Mouse (Mus musculus) adipocyte (in vitro differentiated cells): ENCODE data around the gene Atat1.

Experiments
- DNase-seq: peaks from one replicate; pipeline ENCODE4 v3.0.0-alpha.2; 2016; ENCODE audit warnings: low spot score

Atat1 gene

DNA sequence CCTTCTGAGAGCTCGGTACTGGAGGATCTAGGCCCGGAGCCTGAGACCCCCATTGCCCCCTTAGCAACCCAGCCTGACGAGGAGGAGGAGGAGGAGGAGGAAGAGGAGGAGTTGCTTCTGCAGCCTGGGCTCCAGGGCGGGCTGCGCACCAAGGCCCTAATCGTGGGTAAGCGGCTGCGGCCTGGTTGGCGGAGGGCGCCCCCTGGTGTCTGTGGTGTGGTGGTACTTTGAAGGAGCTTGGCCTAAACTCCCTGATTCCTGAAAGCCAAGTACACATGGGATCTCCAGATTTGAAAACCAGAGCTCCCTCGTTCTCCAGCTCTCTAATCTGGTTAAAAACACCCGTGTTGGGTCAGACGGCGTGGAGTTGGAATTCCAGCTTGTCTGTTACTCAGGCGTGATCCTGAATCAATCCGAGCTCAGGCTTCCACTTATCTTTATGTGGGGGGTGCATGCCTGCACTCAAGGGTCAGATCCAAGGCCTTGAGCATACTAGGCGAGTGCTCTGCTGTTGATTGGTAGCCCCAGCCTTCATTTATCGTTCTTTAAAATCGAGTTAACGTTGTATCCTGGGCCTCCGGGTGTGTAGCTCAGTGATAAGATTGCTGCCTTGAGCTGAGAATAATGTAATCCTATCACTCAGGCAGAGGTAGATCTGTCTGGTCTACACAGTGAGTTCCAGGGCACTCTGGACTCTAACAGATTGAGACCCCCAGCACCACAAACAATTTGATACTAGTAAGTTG, 35.9 kb downstream of the Atat1 start:
- DNase-seq, result peak; percentile 83

DNA sequence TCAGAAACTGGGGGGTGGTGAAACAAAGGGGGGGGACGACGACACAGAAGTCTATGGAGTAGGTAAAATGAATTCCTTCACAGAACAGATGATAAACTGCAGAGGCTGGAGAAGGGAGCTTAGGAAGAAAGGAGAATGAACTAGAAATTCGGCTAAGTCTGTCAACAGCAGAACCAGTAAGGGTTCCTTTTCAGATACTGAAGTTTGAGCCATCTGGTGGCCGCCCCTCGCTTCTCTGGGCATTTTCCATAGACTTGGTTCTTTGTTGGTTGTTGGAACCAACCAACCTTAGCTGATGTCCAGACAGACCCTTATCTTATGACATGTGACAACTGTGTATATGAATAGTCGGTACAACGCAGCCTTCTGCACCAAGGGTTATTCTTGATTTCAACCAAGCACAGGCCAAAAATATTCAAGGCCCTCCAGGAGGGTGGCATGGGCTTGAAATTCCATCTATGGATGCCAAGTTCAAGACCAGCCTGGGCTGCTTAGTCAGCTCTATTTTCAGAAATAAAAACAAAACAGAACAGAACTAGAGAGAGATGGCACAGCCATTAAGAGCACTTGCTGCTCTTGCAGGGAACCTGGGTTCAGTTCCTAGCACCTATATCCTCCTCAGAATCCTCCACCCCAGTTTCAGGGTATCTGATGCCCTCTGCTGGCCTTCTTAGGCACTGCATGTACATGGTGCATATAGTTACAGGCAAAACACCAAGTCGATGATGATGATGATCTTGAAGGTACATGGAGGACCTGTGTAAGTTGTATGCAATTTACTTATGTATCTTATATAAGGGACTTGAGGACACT, 38.8 kb downstream of the Atat1 start:
- peak; percentile 49 for DNase-seq

DNA sequence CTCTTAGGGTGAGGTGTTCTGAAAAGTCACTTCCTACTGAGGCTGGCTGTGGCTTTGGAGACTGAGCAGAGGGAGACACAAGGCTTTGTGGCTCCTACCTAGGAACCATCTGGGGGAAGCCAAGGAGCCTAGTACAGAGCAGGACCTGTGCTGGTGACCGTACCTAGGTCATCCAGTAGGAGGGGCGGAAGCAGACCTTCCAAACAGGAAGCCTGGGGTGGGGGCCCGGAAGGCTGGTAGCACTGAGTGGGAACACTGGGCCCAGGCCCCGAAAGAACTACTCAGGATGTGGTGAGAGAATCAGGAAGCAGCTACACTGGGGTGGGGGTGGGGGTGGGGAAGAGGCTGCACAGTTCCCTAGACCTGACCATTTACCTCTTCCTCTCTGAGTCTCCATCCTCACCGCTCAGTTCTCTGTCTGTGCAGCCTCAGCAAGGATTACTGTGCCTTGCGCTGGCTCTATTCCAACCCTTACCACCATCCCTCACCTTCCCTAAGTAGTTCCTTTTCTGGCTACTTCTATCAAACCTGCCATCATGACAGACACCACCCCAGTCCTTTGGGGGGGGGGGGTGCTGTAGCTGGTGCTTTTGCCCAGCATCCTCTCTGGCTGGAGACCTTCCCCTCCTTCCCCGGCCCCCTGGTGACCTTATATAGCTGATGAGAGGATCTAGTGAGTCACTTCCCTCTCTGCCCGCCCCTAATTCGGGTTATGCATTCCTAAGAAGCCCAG, 39.6 kb downstream of the Atat1 start:
- DNase-seq, result no peak

GRCm38 (mm10) chr17:35869346-35870067, 40.4 kb downstream of the Atat1 start:
- DNase-seq, result peak; percentile 85

DNA sequence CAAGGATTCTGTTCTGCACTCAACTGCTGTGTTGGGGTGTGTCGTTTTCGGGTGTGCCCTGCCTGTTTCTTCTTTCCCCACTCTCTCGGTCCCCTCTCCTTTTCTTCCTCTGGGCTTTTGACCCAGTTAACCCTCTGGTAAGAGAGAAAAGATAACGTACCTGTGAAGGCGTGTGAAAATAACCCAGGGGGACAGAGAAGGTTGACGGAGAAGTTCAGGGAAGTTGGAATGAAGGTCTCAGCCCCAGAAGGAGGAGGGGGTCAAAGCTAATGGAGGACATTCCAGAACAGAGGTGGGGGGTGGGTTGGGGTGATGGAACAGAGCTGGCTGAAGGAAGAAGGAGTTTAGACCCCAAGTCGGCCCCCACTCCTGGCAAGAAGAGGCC, 40.9 kb downstream of the Atat1 start:
- DNase-seq, result peak; percentile 29

DNA sequence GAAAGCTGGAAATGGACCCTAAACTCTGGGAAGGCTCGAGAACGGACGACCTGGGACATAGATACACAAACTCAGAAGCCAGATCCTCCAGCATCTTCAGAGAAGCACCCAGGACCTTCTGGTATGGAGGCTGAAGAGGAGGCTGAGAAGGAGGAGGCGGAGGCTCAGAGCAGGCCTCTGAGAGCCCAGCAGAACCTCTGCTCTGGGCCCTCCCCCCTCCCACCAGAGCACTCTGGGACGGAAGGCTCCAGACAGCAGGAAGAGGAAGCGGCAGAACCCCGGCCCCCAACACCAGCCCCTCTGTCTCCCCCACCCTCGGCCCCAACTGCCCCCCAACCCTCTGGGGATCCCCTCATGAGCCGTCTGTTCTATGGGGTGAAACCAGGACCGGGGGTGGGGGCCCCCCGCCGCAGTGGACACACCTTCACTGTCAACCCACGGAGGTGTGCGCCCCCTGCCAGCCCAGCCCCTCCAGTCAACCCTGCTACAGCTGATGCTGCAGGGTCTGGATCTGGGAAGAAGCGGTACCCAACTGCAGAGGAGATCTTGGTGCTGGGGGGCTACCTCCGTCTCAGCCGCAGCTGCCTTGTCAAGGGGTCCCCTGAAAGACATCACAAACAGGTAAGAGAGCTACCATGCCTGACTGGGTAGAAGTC, 41.6 kb downstream of the Atat1 start:
- peak; percentile 33 for DNase-seq

DNA sequence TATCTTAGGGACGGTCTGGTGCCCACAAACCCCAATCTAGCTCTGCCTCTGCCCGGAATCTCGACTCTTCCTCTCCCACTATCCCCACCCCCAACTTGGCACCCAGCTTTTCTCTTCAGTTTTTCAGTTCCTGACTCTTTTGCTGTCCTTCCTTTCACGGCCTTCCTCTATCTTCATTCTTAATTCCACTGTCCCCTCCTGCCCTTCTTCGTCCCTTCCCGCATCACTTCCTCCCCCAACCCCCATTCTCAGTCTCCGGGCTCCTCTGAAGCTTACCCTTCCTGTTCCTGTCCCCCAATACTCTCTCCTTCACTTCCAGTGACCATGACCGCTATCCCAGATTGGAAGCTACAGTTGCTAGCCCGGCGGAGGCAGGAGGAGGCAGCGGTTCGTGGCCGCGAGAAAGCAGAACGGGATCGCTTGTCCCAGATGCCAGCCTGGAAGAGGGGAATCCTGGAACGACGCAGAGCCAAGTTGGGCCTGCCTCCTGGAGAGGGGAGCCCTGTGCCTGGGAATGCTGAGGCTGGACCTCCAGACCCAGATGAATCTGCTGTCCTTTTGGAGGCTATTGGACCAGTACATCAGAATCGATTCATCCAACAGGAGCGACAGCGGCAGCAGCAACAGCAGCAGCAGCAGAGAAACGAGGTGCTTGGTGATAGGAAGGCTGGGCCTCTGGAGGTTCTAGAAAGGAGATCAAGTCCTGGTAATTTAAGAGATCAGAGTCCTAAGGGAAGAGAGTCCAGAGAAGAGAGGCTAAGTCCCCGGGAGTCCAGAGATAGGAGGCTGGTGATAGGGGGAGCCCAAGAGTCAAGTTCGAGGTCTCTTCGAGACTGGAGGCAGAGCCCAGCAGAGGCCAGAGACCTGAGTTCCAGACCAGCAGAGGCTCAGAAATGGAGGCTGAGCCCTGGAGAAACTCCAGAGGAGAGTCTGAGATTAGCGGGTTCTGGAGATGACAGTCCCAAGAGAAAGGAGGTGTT, 42.7 kb downstream of the Atat1 start:
- DNase-seq, result peak; percentile 72

DNA sequence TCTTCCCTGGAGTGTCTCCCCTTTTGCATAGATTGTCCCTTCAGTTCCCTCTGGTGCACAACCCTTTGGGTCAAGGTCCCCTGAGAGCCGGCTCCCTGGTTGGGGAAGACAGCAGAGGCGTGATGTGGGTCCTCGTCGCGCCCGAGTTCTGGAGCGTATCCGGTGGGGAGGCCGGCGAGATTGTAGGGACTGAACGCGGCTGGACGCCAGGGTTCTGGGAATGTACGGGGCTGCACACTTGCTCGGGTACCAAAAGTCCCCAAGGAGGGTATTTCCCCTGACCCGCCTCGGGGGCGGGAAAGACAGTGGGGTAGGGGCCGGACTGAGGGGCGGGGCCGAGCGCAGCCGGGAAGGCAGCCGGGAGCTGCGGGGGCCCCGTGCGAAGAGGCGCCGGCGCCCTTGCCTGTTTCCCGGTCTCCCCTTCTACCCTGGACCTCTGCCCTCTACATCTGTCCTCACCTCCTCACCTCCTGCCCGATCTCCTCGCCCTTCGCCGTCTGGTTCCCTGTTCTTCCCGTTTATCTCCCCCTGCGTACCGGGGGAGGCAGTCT, 43.5 kb downstream of the Atat1 start:
- peak; percentile 73 for DNase-seq

- peak; percentile 66 for DNase-seq
Measured at GRCm38 (mm10) chr17:35865481-35866280, 44.2 kb downstream of the Atat1 start, which contains the start of gene Ppp1r18. Gene Ppp1r18 (plus strand): TSS chr17:35865593.

GRCm38 (mm10) chr17:35864832-35865353, 45.0 kb downstream of the Atat1 start:
- DNase-seq, result peak; percentile 61

DNA sequence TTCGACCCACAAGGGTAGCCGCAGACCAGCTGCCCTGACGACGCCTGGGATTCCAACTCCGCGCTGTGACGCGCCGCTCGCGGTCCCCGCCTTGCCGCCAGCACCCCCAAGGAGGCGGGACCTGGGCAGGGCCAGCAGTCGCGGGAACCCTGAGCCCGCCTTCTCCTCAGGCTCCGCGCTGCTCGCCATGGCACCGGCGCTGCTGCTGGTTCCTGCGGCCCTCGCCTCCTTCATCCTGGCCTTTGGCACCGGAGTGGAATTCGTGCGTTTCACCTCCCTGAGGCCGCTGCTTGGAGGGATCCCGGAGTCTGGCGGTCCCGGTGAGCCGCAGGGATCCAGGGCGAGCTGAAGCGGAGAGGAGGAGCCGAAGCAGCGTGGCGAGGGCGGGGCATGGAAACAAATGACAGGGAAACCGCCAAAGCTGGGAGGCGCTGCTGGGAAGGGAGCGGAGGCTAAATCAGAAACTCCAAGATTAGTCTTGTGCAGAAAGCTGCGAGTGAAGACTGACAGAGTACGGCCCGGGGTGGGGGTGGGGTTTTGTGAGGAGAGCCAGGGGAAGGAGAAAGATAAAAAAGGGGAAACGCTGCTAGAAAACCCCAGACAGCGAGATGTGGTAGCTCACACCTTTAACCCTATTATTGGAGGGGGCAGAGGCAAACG, 48.5 kb downstream of the Atat1 start, which contains the start of gene Nrm:
Gene Nrm, plus strand, starts transcription at position 121 of the 660 bp plus-strand sequence.
- DNase-seq, result peak; percentile 90

GRCm38 (mm10) chr17:35860831-35861197, 49.1 kb downstream of the Atat1 start:
- DNase-seq, result no peak

DNA sequence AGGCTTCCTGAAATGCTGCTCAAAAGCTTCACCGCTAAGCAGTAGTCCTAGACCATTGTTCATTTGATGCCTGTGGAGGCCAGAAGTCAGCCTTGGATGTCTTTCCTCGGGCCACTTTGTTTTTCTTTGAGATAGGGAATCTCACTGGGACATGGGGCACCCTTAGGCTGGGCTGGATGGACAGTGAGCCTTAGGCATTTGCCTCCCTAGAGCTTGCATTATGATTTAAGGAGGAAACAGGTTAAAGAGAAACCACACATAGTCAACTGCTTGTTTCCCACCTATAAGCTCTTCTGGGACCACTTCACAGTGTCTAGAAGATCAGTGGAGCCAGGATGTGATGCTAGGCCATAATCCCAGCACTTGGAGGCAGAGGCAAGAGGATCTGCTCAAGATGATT, 50.0 kb downstream of the Atat1 start:
- DNase-seq, result no peak

- no peak for DNase-seq
Measured at GRCm38 (mm10) chr17:35859371-35859770, 50.5 kb downstream of the Atat1 start.

GRCm38 (mm10) chr17:35850974-35851373, 58.9 kb downstream of the Atat1 start:
- no peak for DNase-seq

GRCm38 (mm10) chr17:35848112-35848511, 61.8 kb downstream of the Atat1 start:
- DNase-seq, result no peak
